Mouse (Mus musculus) erythroblast, embryonic 14.5 days (primary cell): ENCODE measurements around the gene Tsc22d4. TPM values are rescaled to one million over a fixed set of nuclear protein-coding genes. Genes with fewer than 3 reads are reported as not detected.

ENCODE experiments used
- H3K27me3 ChIP-seq: 2 replicates; pipeline ENCODE4 v1.6.1; 2012; ENCODE audit warnings: inconsistent platforms; ENCODE audit not compliant: control insufficient read depth
- H3K36me3 ChIP-seq: 2 replicates; pipeline ENCODE4 v1.6.1; 2012; ENCODE audit warnings: mild to moderate bottlenecking, inconsistent platforms; ENCODE audit not compliant: control insufficient read depth
- H3K4me1 ChIP-seq: 2 replicates; pipeline ENCODE4 v1.6.1; 2012; ENCODE audit warnings: inconsistent platforms; ENCODE audit not compliant: control insufficient read depth
- H3K4me3 ChIP-seq: replicated peaks from 2 replicates; pipeline ENCODE3; 2012; ENCODE audit warnings: moderate library complexity, mild to moderate bottlenecking, inconsistent platforms
- H3K9me3 ChIP-seq: 2 replicates; pipeline ENCODE4 v1.6.1; 2012; ENCODE audit warnings: low read length, inconsistent platforms, mixed read lengths; ENCODE audit not compliant: control insufficient read depth
- GATA1 ChIP-seq: IDR thresholded peaks from 2 replicates; pipeline ENCODE4 v1.6.1; 2012; ENCODE audit warnings: low read length, inconsistent platforms, mixed read lengths
- TAL1 ChIP-seq: IDR thresholded peaks from 3 replicates; pipeline ENCODE4 v1.6.1; 2012; ENCODE audit warnings: low read length, inconsistent platforms, mixed read lengths
- polyA plus RNA-seq: library from polyadenylated mRNA; stranded (reverse); fragments of >175 nt; gene quantifications from 2 replicates; pipeline ENCODE4 v1.2.3, GENCODE M21; 2012

Tsc22d4 gene
- polyA plus RNA-seq, 1 experiment: 53.9 TPM

- Histone ChIP-seq H3K36me3 (no peaks in the 10 kb centered on the region), H3K4me1 (no peaks in the 10 kb centered on the region), H3K9me3 (no peaks in the 10 kb centered on the region), H3K27me3 (no peaks in the 10 kb centered on the region), H3K4me3 (no peak overlapping the region)
- TF ChIP-seq GATA1 (no peak), TAL1 (no peak)
Measured at GRCm38 (mm10) chr5:137800917-137801316, 55.4 kb downstream of the Tsc22d4 start.

DNA sequence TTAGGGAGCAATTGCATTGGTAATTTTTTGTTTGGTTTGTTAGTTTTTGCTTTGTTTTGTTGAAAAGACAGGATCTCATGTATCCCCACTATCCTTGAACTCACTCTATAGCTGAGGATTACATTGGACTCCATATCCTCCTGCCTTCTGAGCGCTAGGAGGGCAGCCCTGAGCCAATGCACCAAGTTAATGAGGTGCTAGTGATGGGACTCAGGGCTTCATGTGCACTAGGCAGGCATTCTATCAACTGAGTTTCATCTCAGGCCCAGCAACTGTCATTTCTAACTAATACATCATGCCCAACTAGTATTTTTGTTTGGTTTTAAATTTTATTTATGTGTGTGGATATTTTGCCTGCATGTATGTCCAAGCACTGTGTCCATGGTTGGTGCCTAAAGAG lies 60.6 kb downstream of the Tsc22d4 start:
- H3K36me3 ChIP-seq: no peaks in the 10 kb centered on the region
- no peak for TF ChIP-seq TAL1
- TF ChIP-seq GATA1: no peak
- H3K4me3 ChIP-seq: no peak overlapping the region
- no peaks in the 10 kb centered on the region for H3K9me3 ChIP-seq
- no peaks in the 10 kb centered on the region for H3K27me3 ChIP-seq
- no peaks in the 10 kb centered on the region for H3K4me1 ChIP-seq

GRCm38 (mm10) chr5:137808316-137808715 lies 62.8 kb downstream of the Tsc22d4 start:
- H3K27me3 ChIP-seq: no peaks in the 10 kb centered on the region
- no peak for TF ChIP-seq GATA1
- no peak for TF ChIP-seq TAL1

GRCm38 (mm10) chr5:137817466-137818222 lies 72.1 kb downstream of the Tsc22d4 start:
- H3K36me3 ChIP-seq: no peaks in the 10 kb centered on the region
- H3K4me1 ChIP-seq: no peaks in the 10 kb centered on the region
- no peaks in the 10 kb centered on the region; the same call in 1 of the 2 replicates for H3K9me3 ChIP-seq
- no peak overlapping the region for H3K4me3 ChIP-seq
- no peak for TF ChIP-seq TAL1
- TF ChIP-seq GATA1: no peak
- no peaks in the 10 kb centered on the region for H3K27me3 ChIP-seq

More at GRCm38 (mm10) chr5:137808316-137808715, 62.8 kb downstream of the Tsc22d4 start:
- Histone ChIP-seq H3K4me3 (no peak overlapping the region), H3K9me3 (no peaks in the 10 kb centered on the region), H3K36me3 (no peaks in the 10 kb centered on the region), H3K4me1 (no peaks in the 10 kb centered on the region)

Other genes starting within 250 kb of the Tsc22d4 start
- 7.1 and 9.3 TPM in 2 replicates for gene Pop7, start 243.2 kb upstream of the Tsc22d4 start, polyA plus RNA-seq
- gene Gigyf1, start 227.2 kb upstream of the Tsc22d4 start, polyA plus RNA-seq: 2.4 and 2.6 TPM in 2 replicates
- not detected in 2 replicates for gene Epo, start 212.5 kb upstream of the Tsc22d4 start, polyA plus RNA-seq
- gene Gnb2, start 212.2 kb upstream of the Tsc22d4 start, polyA plus RNA-seq: 59.2 and 65.3 TPM in 2 replicates
- gene Actl6b, start 192.2 kb upstream of the Tsc22d4 start, polyA plus RNA-seq: not detected in 2 replicates
- gene Tfr2, start 175.9 kb upstream of the Tsc22d4 start, polyA plus RNA-seq: 9.2 and 10.1 TPM in 2 replicates
- gene Mospd3, start 144.7 kb upstream of the Tsc22d4 start, polyA plus RNA-seq: 105 and 109 TPM in 2 replicates
- gene Pcolce, start 131.9 kb upstream of the Tsc22d4 start, polyA plus RNA-seq: 0.10 and 0.22 TPM in 2 replicates
- gene Fbxo24, start 116.7 kb upstream of the Tsc22d4 start, polyA plus RNA-seq: not detected in 2 replicates
- 6.3 and 7.1 TPM in 2 replicates for gene Lrch4, start 116.6 kb upstream of the Tsc22d4 start, polyA plus RNA-seq
- gene Gm20605, start 116.6 kb upstream of the Tsc22d4 start, polyA plus RNA-seq: 3.8 and 3.9 TPM in 2 replicates
- gene Sap25, start 104.4 kb upstream of the Tsc22d4 start, polyA plus RNA-seq: 5.9 and 11.5 TPM in 2 replicates
- gene Irs3, start 100.0 kb upstream of the Tsc22d4 start, polyA plus RNA-seq: 0.02 TPM in 1 of 2 replicates, not detected in the other
- gene Agfg2, start 61.0 kb upstream of the Tsc22d4 start, polyA plus RNA-seq: 17.1 and 20.4 TPM in 2 replicates
- 0.97 and 1.2 TPM in 2 replicates for gene Nyap1, start 4.1 kb upstream of the Tsc22d4 start, polyA plus RNA-seq
- gene Ppp1r35, start 33.1 kb downstream of the Tsc22d4 start, polyA plus RNA-seq: 16.1 TPM in 2 replicates
- 17.1 and 18.2 TPM in 2 replicates for gene Mepce, start 41.9 kb downstream of the Tsc22d4 start, polyA plus RNA-seq
- gene Zcwpw1, start 42.1 kb downstream of the Tsc22d4 start, polyA plus RNA-seq: 0.04 and 0.05 TPM in 2 replicates
- gene Pilra, start 90.6 kb downstream of the Tsc22d4 start, polyA plus RNA-seq: 0.03 TPM in 1 of 2 replicates, not detected in the other
- 0.05 TPM in 1 of 2 replicates, not detected in the other for gene Pilrb1, start 112.4 kb downstream of the Tsc22d4 start, polyA plus RNA-seq
- gene Pilrb2, start 126.1 kb downstream of the Tsc22d4 start, polyA plus RNA-seq: not detected in 2 replicates
- gene Cyp3a13, start 175.9 kb downstream of the Tsc22d4 start, polyA plus RNA-seq: not detected in 2 replicates
- gene Gjc3, start 217.4 kb downstream of the Tsc22d4 start, polyA plus RNA-seq: not detected in 2 replicates
- gene Azgp1, start 235.8 kb downstream of the Tsc22d4 start, polyA plus RNA-seq: not detected in 2 replicates